Mouse (Mus musculus): ENCODE data around the gene Zbtb41.

- no peak for TF ChIP-seq MEF2A (IDR thresholded peaks at IDR 0.05; ENCODE audit: extremely low read depth, insufficient replicate concordance, low read depth, low read length, poor library complexity, severe bottlenecking)
- no peak for TF ChIP-seq CTCF (IDR thresholded peaks at IDR 0.05 in 2 of 3, conservative IDR thresholded peaks at IDR 0.05 in 1 of 3; ENCODE audit: control insufficient read depth in 1 of 3, insufficient read depth in 1 of 3, low read depth in 2 of 3, low read length in 3 of 3, poor library complexity in 1 of 3, severe bottlenecking in 1 of 3)
- TF ChIP-seq POLR2AphosphoS5 (IDR thresholded peaks at IDR 0.05; ENCODE audit: borderline replicate concordance, low read depth, low read length), result no peak
- no peak for TF ChIP-seq E2F4 (IDR thresholded peaks at IDR 0.05; ENCODE audit: borderline replicate concordance, low read depth, low read length)
- TF ChIP-seq EP300 (IDR thresholded peaks at IDR 0.05; ENCODE audit: low read depth in 1 of 2, low read length in 2 of 2), result no peak
- TF ChIP-seq JUND (IDR thresholded peaks at IDR 0.05; ENCODE audit: low read depth, low read length), result no peak
- no peak for TF ChIP-seq MAFK (IDR thresholded peaks at IDR 0.05; ENCODE audit: borderline replicate concordance, low read depth, low read length)
- no peak for TF ChIP-seq SIN3A (IDR thresholded peaks at IDR 0.05; ENCODE audit: low read length)
- no peak for TF ChIP-seq USF2 (IDR thresholded peaks at IDR 0.05; ENCODE audit: borderline replicate concordance in 1 of 2, insufficient read depth in 1 of 2, low read depth in 1 of 2, low read length in 2 of 2)
- TF ChIP-seq POLR2A (IDR thresholded peaks at IDR 0.05; ENCODE audit: control insufficient read depth in 1 of 2, insufficient read depth in 1 of 2, low read depth in 1 of 2, low read length in 2 of 2, poor library complexity in 1 of 2), result no peak
- no peak for TF ChIP-seq TCF12 (IDR thresholded peaks at IDR 0.05; ENCODE audit: low read depth, low read length)
- TF ChIP-seq ZMIZ1 (IDR thresholded peaks at IDR 0.05; ENCODE audit: low read depth, low read length), result no peak
- no peak for TF ChIP-seq MAX (IDR thresholded peaks at IDR 0.05; ENCODE audit: low read length)
These were observed 58.2 kb downstream of the Zbtb41 start for GRCm38 (mm10) chr1:139480246-139480645.

Measured in MEL (cell line).